Mouse (Mus musculus): ENCODE results near the gene Cab39l. TPM values are rescaled to one million over a fixed set of nuclear protein-coding genes. Genes with fewer than 3 reads are reported as not detected.

Cab39l gene
- 101 TPM for polyA plus RNA-seq (2014; fragmentation: Illumina TruSeq; extraction: RNeasy Lipid Tissue Mini Kit (QIAGEN cat#74804))

GRCm38 (mm10) chr14:59440558-59441471 lies at the start of gene Cab39l, which contains the start of gene Setdb2:
Gene Cab39l, plus strand, starts transcription at chr14:59440972.
Gene Setdb2, minus strand, starts transcription at chr14:59440884.

GRCm38 (mm10) chr14:59395281-59395680 lies 45.5 kb upstream of the Cab39l start, which contains the start of gene Phf11c:
Gene Phf11c, minus strand, starts transcription at chr14:59395381.

GRCm38 (mm10) chr14:59597398-59598259 lies 156.9 kb downstream of the Cab39l start, which contains the start of gene Cdadc1:
Gene Cdadc1, minus strand, starts transcription at chr14:59597959.

GRCm38 (mm10) chr14:59625158-59625805 lies 184.5 kb downstream of the Cab39l start, which contains the start of gene Shisa2:
Gene Shisa2, plus strand, starts transcription at chr14:59625308.

Other genes with a start within 250 kb of the Cab39l start
- gene Rcbtb1, start 239.8 kb upstream of the Cab39l start, polyA plus RNA-seq (2014; fragmentation: Illumina TruSeq; extraction: RNeasy Lipid Tissue Mini Kit (QIAGEN cat#74804)), result 68.9 TPM
- gene Gm6904, start 180.8 kb upstream of the Cab39l start, polyA plus RNA-seq (2014; fragmentation: Illumina TruSeq; extraction: RNeasy Lipid Tissue Mini Kit (QIAGEN cat#74804)), result not detected
- 1.4 TPM for gene Phf11a, start 143.4 kb upstream of the Cab39l start, polyA plus RNA-seq (2014; fragmentation: Illumina TruSeq; extraction: RNeasy Lipid Tissue Mini Kit (QIAGEN cat#74804))
- 9.7 TPM for gene Phf11b, start 99.6 kb upstream of the Cab39l start, polyA plus RNA-seq (2014; fragmentation: Illumina TruSeq; extraction: RNeasy Lipid Tissue Mini Kit (QIAGEN cat#74804))
- 23.2 TPM for gene Phf11d, start 75.5 kb upstream of the Cab39l start, polyA plus RNA-seq (2014; fragmentation: Illumina TruSeq; extraction: RNeasy Lipid Tissue Mini Kit (QIAGEN cat#74804))
- gene Phf11c, start 45.6 kb upstream of the Cab39l start, polyA plus RNA-seq (2014; fragmentation: Illumina TruSeq; extraction: RNeasy Lipid Tissue Mini Kit (QIAGEN cat#74804)), result 0.91 TPM
- 15.3 TPM for gene Setdb2, start 88 bp upstream of the Cab39l start, polyA plus RNA-seq (2014; fragmentation: Illumina TruSeq; extraction: RNeasy Lipid Tissue Mini Kit (QIAGEN cat#74804))
- 54.2 TPM for gene Cdadc1, start 157.0 kb downstream of the Cab39l start, polyA plus RNA-seq (2014; fragmentation: Illumina TruSeq; extraction: RNeasy Lipid Tissue Mini Kit (QIAGEN cat#74804))
- gene Shisa2, start 184.3 kb downstream of the Cab39l start, polyA plus RNA-seq (2014; fragmentation: Illumina TruSeq; extraction: RNeasy Lipid Tissue Mini Kit (QIAGEN cat#74804)), result 10.9 TPM

Data from ovary, adult 10 weeks (tissue).